Mouse (Mus musculus) heart, adult 18-20 months (tissue): Measurements from ENCODE around the gene Tacc2. TPM values are rescaled to one million over a fixed set of nuclear protein-coding genes. Genes with fewer than 3 reads are reported as not detected.
"Not testable (repeated sequence)": the region's sequence is repeated elsewhere in the genome, so short reads cannot be mapped to it uniquely, and the experiment has no call there.

Source experiments
- DNase-seq, 2 experiments: peaks; one replicate each; pipeline ENCODE4 v3.0.0; 2021 to 2022; ENCODE audit warnings: mixed read lengths in 1 of 2
- total RNA-seq, 2 experiments: library from RNA; stranded (reverse); gene quantifications; 2 replicates each; pipeline ENCODE4 v1.2.3; 2021

Tacc2 gene
- total RNA-seq, 2 experiments from 2014 or later: 317 to 395 TPM

DNA sequence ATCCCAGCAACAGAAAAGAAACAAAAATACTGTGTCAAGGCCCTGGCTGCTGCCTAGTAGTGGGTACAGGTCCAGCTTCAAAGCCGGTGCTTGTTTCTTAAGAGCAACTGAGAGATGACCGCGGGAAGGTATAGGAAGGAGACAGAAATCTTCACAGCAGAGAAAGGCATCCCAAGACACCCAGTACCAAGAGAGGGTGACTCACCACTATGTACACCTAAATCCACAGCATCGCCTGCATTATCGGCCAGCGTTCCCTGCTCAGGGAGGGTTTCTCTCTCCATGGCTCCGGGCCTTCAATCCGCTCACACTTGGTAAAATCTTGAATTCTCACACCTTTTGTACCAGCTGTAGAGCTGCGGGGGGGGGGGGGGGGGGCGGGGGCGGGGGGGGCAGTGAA, 4.4 kb upstream of the Tacc2 start, which contains the start of gene Nsmce4a:
Nsmce4a (minus strand) TSS at position 298 of the 400 bp plus-strand sequence.
- no peak for DNase-seq

DNA sequence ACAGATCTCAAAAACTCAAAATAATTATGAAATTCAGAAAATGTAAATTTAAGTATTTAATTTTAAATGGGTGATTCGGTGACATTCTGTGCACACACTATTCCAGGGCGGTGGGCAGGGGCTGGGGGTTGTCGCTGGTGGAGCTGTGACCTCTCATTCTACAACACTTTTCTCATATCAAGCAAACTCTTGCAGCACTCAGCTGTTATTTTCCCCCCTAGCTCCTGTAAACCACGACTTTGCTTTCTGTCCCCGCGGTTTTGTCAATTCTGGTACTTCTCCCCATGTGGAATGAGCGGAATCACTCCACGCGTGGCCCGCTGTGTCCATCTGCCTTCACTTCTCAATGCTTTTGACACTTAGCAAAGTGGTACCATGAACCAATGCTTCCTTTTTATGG, 3.5 kb upstream of the Tacc2 start:
- DNase-seq: no peak

DNA sequence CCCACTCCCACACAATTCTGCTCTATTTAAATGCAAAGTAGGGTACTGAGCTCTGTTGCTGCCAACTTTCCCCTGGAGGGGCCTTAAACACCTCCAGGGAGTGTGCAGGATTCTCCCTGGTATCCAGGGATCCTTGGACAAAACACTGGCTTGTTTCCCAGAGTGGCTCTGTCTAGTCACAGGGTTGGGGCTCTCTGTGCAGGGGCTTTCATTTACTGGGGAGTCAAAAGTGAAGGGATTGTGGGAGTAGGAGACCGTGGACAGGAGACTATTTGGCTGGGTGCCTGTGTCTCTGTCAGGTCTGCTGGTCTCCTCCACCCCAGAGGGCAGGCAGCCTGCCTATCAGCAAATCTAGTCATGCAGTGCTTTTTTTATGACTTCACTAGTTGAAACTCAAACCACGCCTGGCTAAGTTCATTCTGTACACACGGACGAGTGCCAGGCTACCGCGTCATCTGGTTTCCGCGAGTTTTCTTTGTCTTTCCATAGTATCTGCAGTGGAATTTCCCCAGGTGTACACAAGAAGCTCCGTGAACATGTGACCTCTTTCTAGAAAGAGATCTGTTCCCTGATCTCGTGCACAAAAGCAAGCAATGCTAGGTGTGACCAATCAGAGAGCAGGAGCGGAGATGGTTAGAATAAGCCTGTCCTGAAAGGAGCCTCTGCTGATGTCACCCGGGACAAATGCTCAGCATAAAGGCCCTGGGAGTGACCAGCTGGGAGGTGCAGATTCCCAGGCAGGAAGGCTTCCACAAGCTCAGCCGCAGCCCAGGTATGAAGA, 2.8 kb upstream of the Tacc2 start:
- peak; percentile 60 to 66 for DNase-seq

DNA sequence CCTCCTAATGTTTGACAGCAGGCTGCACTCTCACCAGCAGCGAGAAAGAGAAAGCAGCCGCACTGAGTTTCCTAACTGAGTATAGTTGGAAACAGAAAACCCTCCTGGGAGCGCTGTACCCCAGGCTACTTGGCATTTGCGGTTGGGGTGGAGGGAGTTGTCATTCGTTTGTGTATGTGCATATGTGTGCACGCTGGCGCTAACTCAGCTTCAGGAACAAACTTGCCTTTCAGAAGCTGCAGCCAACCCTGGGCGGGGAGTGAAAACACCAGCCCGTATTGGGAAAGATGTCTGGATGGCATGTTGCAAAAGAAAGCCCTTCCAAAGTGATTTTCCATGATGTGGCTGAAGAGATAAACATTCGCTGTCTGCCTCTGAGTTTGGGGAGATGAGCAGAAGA, 257 bp upstream of the Tacc2 start:
- no peak for DNase-seq

DNA sequence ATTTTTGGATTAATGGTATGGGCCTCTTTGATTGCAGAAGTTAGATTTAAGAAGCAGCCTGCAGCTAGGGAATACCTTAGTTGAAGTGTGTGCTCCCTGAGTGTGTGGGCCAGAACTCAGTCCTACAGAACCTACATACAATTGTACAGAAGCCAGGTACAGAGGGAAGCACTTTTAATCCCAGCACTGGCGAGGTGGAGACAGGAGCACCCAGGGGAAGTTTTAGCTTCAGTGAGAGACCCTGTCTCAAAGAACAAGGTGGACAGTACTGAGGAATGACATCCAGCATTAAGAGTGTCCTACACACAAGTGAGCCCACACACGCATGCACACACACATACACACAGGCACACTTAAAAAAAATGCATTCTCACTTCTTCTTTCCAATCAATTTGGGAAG, 828 bp downstream of the Tacc2 start:
- DNase-seq: no peak

DNA sequence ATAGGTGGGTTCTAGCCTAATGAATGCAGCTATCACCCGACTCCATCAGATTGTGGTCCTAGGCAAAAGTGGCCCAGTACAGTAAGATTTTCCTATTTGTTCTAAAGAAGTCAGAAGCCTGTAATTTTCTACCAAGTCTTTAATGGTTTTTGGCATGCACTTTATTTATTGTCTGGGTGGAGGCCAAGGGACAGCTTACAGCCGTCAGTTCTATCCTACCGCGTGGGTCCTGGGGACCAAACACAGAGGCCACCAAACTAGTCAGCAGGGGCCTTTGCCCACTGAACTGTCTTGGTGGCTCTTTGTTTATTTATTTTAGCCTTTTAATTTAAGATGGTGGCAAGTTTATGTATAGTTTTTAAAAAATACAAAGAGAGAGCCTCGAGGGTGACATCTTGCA, 1.4 kb downstream of the Tacc2 start:
- no peak for DNase-seq

DNA sequence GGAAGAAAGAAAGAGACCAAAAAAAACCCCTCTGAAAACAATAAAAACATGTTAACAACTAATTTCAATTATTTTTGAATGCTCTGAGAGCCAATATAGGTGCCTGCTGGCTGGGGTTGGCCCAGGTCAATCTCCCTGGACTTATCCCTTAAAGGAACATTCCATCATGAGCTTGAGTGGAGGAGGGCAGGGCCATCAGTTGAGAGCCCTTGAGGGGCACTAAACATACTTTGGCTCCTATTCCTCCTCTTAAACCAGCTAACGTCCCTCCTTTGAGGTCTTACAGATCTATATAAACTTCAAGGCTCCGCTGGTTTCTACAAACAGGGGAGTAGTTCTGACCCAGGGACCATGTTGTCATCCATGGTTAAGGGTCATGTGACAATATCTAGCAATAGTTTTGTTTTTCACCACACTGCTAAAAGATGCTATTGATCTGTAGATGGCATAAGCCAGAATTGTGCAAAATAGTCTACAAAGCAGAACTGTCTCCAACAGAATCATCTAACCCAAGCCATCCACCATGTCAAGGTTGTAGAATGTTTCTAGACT, 9.4 kb downstream of the Tacc2 start:
- DNase-seq: no peak

DNA sequence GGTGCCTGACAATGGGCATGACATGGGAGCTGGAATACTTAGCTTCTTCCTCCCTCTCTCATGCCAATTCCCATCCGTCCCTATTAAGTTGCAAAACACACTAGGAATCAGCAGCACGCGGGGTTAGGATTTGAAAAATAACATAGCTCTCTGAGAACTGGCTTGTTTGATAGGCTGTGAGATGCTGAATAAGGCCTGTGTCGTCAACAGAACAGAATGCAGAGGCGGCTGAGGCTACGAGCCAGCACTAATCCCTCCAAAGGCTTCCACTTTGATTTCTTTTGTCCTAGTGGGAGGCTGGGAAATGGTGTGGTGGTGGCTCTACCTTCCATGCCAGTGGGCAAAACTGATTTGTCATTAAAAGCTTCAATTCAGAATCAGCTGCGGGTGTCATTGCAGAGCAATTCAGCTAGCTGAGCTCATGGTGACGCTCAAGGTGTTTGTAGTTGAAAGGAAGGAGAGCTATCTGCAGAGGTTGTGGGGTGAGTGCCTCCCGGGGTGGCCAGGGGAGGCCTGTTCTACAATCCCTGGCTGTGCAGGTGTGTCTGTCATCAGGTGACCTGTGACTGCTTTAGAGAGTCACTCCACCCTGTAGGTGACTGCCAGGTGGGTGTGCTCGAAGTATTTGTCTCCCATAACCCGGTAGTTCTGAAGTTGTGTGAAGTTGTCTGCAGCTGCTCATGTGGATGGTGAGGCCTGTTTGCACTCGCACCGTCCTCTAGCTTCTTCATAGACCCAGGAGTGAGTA, 13.0 kb downstream of the Tacc2 start:
- DNase-seq: peak in 1 of 2 experiments; percentile 34

DNA sequence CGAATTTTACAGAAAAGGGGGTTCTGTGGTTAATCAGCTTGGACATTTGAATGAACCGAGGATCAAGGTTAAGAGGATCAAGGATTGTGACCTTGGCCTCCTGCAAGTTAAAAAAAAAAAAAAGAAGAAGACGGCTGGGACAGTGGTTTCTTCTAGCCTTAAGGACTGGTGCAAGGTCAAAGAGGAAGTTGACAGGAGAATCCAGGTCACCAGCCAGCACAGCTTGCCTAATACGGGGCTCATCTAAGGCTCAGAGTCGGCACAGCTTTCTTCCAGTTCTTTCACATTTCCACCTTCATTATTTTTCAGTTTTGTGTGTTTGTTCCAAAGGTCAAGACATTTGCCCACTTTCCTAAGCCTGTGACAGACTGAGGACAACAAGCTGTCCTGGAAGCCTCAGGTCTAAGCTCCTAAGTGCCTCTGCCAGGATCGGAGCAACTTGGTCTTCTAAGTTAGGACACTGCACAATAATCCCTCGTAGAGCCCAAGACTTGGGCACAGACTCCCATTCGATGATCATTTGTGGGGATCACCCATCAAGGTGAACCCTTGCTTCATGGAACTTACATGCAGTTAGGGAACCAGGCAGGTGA, 13.7 kb downstream of the Tacc2 start:
- no peak for DNase-seq

DNA sequence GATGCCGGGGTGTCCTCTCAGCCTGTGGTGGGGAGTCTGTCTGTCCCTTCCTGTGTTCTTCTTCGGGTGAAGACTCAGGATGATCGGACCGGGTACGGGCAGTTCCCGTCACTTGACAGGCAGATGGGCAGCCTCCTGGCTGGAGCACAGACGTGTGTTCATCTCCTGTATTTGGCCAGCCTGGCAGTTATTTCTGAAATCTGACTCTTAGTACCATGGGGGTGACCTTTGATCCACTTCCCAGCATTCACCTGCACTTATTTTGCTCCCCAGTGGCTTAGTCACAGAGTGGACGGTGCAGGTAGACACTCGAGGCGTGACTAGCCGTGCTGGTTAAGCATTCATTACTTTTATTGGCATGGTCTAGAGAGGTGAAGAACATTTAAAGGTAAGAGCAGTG, 15.7 kb downstream of the Tacc2 start:
- not testable (repeated sequence) for DNase-seq

DNA sequence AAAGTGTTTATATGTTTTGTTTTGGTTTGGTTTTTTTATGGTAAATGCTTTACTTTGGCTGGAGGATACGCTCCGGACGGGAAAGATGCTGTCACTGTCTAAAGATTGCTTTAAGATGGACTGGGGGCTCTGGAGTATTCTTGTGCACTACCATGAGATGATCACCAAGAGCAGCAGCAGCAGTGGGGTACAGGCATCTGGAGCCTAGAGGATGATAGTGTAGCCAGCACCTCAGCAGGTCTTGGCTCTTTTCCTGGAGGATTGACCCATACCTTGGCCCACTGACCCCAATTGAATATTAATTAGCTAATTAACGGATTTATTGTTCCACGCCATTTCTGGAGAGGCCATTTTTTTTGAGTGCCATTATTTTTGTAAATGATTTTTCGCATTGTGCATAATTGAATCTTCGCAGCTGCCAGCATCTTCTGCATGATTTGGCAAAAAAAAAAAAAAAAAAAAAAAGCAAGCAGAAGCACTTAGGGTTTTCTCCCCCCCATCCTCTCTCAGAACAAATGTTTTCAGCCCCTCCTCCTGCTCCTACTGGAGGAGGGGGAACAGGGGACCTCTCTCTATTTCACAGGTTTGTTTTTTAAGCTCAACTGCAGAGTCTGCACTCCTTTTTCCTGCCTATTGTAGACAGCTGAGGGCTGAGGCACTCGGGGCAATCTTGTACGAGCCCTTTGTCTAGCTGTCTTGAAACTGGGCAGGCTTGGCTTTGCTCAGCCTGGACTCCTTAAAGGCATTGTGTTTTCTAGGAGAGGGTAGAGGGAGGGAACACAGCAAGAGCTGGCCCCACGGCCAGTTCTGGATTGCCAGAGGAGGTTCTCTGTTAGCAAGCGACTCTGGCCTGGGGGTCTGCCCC, 16.4 kb downstream of the Tacc2 start:
- not testable (repeated sequence) for DNase-seq

DNA sequence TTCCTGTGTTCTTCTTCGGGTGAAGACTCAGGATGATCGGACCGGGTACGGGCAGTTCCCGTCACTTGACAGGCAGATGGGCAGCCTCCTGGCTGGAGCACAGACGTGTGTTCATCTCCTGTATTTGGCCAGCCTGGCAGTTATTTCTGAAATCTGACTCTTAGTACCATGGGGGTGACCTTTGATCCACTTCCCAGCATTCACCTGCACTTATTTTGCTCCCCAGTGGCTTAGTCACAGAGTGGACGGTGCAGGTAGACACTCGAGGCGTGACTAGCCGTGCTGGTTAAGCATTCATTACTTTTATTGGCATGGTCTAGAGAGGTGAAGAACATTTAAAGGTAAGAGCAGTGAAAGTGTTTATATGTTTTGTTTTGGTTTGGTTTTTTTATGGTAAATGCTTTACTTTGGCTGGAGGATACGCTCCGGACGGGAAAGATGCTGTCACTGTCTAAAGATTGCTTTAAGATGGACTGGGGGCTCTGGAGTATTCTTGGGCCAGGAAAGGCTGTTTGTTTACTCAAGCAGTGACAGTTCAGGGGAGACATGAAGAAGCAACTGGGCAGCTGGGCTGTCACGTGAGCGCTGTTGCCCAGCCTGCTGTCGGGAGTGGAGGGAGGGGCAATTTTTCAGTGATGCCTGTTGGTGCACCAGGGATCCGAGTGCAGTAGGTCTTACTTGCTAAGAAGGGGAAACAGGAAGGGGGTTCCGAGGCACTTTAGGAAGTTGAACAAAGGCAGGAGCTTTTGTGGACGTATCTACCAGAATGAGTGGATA, 19.0 kb downstream of the Tacc2 start:
- DNase-seq: peak in 1 of 2 experiments; percentile 55

DNA sequence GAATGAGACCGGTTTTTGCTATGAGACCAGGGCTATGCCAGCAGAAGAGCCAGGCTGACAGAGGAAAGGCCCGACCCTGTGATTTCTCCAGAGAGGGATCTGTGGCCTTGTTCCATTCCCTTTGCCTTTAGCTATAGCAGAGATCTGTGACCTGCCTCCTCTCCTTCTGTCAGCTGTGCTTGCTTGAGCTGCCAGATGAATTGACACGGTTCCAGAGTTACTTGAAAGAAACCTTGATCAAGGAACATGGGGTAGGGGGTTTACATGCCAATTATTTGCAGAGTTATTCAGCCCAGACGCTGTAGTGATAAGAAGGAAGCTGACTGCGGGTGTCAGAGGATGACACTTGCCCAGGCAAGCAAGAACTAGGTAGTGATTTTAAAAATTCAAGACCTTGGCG, 20.3 kb downstream of the Tacc2 start:
- DNase-seq: no peak

DNA sequence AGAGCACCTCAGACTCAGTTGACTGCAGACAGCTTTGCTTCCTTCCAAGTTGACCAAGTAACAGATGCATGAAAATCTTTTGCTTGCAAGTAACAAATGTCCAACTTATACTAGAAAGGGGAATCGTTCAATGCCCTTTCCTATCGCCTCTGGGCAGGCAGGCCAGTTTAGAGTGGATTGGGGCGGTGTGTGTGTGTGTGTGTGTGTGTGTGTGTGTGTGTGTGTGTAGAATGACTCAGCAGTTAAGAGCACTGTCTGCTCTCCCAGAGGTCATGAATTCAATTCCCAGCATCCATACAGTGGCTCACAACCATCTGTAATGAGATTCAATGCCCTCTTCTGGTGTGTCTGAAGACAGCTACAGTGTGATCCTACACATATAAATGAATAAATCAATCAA, 22.8 kb downstream of the Tacc2 start:
- no peak for DNase-seq

DNA sequence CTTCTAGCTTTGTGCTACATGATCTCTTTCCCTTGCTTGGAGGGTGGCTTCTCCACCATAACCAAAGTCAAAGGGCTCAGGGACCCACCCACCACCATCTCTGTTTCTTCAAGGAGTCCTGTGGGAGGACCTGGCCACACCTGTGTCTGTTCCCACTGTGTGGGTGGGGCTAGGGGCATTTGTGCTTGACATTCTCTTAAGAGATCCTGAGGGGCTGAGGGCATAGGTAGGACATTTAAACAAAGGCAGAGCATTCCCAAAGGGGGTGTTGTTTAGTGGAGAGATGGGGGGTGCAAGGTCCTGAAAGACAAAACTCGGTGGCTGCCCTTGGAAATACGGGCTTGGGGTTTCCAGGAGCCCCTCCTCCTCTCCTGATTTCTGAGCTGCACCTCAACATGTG, 23.3 kb downstream of the Tacc2 start:
- DNase-seq: no peak

DNA sequence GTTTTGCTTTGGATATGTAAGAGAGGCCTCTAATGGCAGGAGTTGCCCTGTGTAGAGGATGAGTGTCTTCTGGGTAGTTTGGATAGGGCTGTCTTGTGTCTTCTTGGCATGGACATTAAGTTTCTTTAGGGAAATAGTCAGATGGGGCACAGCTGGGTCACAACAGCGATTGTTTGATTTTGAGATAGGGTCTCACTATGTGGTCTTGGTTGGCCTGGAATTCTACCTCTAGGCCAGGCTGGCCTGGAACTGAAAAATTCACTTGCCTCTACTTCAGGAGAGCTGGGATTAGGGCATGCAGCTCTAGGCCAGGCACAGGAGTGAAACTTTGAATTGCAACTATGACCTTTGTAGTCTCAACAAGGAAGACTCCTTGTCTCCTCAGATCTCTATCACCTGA, 25.6 kb downstream of the Tacc2 start:
- no peak for DNase-seq

DNA sequence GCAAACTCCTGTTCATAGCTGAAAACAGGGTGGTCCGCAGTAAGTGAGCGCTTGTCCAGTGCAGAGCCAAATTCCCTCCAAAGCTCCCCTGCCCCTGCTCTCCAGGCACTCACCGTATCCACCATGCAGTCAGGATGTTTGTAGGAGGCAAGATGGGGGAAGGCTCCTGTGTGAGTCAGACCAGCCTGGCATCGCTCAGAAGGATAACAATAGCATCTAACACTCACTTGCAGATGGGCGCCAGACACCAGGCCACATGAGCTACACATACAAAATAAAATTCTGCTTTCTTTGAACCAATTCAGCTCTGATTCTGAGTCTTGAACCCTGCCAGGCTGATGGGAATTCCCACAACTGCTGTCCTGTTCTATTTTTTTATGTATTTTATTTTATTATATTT, 26.3 kb downstream of the Tacc2 start:
- DNase-seq: no peak

DNA sequence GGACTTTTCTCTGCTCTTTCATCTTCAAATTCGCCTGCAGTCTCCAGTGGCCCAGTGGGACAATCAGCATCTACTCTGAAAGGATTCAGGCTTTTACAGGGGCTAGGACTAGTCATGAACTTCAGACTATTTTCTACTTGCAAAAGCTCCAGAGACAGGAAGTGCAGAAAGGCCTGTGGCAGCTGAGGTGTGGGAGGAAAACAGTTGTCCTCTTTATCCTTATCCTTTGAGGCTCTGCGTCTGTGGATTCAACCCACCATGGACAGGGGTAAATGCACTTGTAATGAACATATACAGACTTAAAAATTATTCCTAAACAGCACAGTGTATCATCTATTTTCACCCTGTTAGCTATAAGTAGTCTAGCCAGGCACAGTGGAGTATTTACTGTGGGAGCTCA, 27.2 kb downstream of the Tacc2 start:
- DNase-seq: no peak

DNA sequence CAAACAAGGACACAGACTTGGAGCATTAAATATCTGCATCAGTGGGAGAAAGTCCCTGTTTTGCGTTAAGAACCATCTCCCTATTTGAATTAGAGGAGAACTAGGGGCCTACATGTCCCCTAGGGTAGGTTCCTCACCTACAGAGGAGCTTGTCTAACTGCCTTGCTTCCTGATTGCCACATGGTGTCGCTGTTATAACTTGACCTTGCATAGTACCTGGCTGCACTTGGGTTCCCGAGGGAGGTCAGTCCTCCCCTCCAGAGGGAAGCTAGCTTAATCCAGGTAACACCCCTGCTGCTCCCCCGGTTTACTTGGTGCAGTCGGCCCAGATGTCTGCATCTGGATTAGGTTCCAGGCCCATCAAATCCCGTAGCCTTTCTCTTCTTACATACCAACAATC, 27.9 kb downstream of the Tacc2 start:
- peak in 1 of 2 experiments; percentile 57 for DNase-seq

DNA sequence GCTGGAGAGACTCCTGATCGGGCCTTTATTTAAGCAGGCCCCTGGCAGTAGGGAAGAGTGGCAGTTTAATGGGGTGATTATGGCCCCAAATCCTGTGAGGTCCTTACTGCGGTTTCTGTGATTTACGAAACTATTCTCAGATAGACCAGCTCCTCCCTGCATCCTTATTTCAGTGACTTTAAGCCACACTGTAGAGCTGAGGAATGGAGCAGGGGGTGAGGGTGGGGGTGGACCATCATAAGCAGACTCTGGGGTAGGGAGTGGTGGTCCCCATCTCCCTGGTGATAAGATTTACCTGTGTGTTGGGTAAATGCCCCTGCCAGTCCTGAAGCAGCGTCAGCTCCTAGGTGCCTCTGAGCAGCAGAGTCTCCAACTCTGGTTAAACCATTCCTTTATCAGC, 29.7 kb downstream of the Tacc2 start:
- no peak for DNase-seq

DNA sequence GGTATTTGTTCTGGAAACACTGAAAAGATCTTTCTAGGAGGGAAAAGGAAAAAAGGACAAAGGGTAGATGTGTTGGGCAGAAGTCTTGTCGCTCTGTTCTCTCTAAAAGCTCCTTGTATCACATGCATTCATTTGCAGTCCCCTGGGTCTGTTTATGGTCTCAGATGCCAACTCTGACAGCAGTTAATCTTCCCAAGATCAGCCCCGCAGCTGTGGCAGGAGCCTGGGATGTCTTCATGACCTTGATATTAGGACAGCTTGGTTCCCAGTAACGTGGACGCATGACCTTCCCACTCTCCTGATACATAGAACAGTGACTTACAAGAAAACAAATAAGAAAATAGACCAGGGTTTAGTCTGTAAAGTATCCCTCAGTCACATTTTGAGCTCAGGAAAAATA, 36.7 kb downstream of the Tacc2 start:
- DNase-seq: no peak
